Mouse (Mus musculus) lung, postnatal 0 days (tissue): ENCODE results near the gene Sh3rf1. TPM values are rescaled to one million over a fixed set of nuclear protein-coding genes. Genes with fewer than 3 reads are reported as not detected.

Experiments
- ATAC-seq: fragments of 200-750 bp; cut with Nextera tagmentation; 2 replicates; pipeline ENCODE4 v1.8.0; 2017; ENCODE audit warnings: moderate library complexity
- DNase-seq: peaks from one replicate; pipeline ENCODE4 v3.0.0-alpha.2; 2016; ENCODE audit warnings: low spot score
- H3K27ac ChIP-seq: fragments of 300-500 bp; sonication (generic); 2 replicates; pipeline ENCODE4 v1.5.1; 2014; ENCODE audit warnings: antibody characterized with exemption, mild to moderate bottlenecking, low read length, mixed read lengths
- H3K27me3 ChIP-seq: fragments of 300-500 bp; sonication (generic); replicated peaks from 2 replicates; pipeline ENCODE4 v1.6.1; 2014; ENCODE audit warnings: low read length, mixed read lengths; ENCODE audit not compliant: insufficient read depth
- H3K36me3 ChIP-seq: fragments of 300-500 bp; sonication (generic); 2 replicates; pipeline ENCODE4 v1.6.1; 2014; ENCODE audit warnings: low read length, mixed read lengths; ENCODE audit not compliant: insufficient read depth
- H3K4me1 ChIP-seq: fragments of 300-500 bp; sonication (generic); 2 replicates; pipeline ENCODE4 v1.6.1; 2014; ENCODE audit warnings: antibody characterized with exemption, low read depth, low read length, mixed read lengths; ENCODE audit not compliant: insufficient read depth
- H3K4me2 ChIP-seq: fragments of 300-500 bp; sonication (generic); replicated peaks from 2 replicates; pipeline ENCODE4 v1.6.1; 2014; ENCODE audit warnings: low read depth, mild to moderate bottlenecking, low read length, moderate library complexity, mixed read lengths
- H3K4me3 ChIP-seq: fragments of 300-500 bp; sonication (generic); 2 replicates; pipeline ENCODE4 v1.5.1; 2014; ENCODE audit warnings: low read depth, low read length
- H3K9ac ChIP-seq: fragments of 300-500 bp; sonication (generic); replicated peaks from 2 replicates; pipeline ENCODE4 v1.6.1; 2014; ENCODE audit warnings: low read depth, mild to moderate bottlenecking
- H3K9me3 ChIP-seq: fragments of 300-500 bp; sonication (generic); 2 replicates; pipeline ENCODE4 v1.6.1; 2016; ENCODE audit warnings: low read length, mixed read lengths
- CTCF ChIP-seq: IDR thresholded peaks from 2 replicates; pipeline ENCODE4 v1.5.1; 2016; ENCODE audit warnings: antibody characterized with exemption, mild to moderate bottlenecking
- EP300 ChIP-seq: IDR thresholded peaks from 2 replicates; pipeline ENCODE4 v1.6.1; 2016; ENCODE audit warnings: antibody characterized with exemption, mild to moderate bottlenecking, control low read depth
- WGBS: fragments of 180-500 bp; shearing (Covaris S2); extraction: QIAGEN DNeasy Blood & Tissue Kit; methylation state at CpG from one replicate; pipeline ENCODE4 v1.1.7; 2014; 5-methylcytosine and 5-hydroxymethylcytosine counted together
- polyA plus RNA-seq: library from polyadenylated mRNA; unstranded; fragments of >200 nt; fragmentation: Nextera tagmentation; extraction: Ambion mirVana; gene quantifications from 2 replicates; pipeline ENCODE4 v1.2.1, GENCODE M21; 2015

The Sh3rf1 gene
- polyA plus RNA-seq, 1 experiment from 2014 or later = 11.2 TPM

DNA sequence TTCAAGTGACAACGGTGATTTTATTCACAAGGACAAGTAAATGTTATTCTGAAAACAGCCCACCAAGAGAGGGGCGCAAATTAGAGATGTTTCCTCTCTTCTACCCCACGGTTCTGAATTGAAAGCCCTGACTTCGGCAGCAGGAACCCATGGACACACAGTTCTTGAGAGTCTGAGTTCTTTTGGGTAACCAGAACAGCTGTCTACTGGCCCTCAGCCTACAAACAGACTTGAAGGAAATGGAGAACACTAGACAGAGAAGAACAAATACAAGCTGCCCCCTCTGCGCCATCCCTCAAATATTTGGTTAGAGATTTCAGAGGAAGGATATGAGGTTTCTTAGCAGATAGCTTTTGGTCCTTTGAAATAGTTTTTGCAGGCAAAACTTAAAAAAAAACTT lies 52.7 kb downstream of the Sh3rf1 start:
- Histone ChIP-seq H3K27ac (peak overlapping the region; percentile 63; the same call in 1 of the 2 replicates), H3K4me3 (no peak overlapping the region), H3K9ac (no peak overlapping the region), H3K4me1 (peaks cover 35% of the 10 kb centered on the region), H3K27me3 (no peaks in the 10 kb centered on the region), H3K4me2 (peak overlapping the region; percentile 23), H3K9me3 (no peaks in the 10 kb centered on the region), H3K36me3 (no peaks in the 10 kb centered on the region)
- peak; percentile 49; the same call in 1 of the 2 replicates for ATAC-seq
- TF ChIP-seq EP300 (no peak; the same call in 1 of the 2 replicates), CTCF (no peak)
- peak; percentile 74 for DNase-seq
- WGBS = 41% methylated on average over 5 of the region's 5 CpGs

DNA sequence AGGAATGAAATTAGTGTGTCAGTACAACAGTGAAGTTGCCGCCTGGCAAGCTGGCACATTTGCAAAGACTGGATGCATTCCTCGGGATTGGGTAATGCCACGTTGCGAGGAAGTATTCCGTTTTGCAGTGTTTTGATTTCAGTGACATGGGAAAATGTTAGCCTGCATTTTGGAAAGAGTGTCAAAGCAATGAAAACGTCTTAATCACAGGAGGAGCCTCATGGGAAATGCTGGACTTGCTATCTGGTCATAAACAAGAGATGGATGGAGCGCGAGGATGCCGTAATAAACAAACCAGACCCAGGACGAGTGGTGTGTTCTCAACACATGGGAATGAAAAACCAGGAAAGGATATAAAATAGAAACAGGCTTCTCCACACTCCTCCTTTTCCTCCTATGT lies 55.4 kb downstream of the Sh3rf1 start:
- H3K27ac ChIP-seq = no peak overlapping the region
- H3K9me3 ChIP-seq = no peaks in the 10 kb centered on the region
- no peak overlapping the region for H3K4me3 ChIP-seq
- no peak overlapping the region for H3K4me2 ChIP-seq
- H3K9ac ChIP-seq = no peak overlapping the region
- TF ChIP-seq EP300 (no peak), CTCF (no peak)
- H3K27me3 ChIP-seq = no peaks in the 10 kb centered on the region
- H3K4me1 ChIP-seq = peaks cover 38% of the 10 kb centered on the region
- no peaks in the 10 kb centered on the region for H3K36me3 ChIP-seq
- DNase-seq (peak; percentile 57), ATAC-seq (no peak)
- WGBS = 57% methylated on average over 10 of the region's 10 CpGs

DNA sequence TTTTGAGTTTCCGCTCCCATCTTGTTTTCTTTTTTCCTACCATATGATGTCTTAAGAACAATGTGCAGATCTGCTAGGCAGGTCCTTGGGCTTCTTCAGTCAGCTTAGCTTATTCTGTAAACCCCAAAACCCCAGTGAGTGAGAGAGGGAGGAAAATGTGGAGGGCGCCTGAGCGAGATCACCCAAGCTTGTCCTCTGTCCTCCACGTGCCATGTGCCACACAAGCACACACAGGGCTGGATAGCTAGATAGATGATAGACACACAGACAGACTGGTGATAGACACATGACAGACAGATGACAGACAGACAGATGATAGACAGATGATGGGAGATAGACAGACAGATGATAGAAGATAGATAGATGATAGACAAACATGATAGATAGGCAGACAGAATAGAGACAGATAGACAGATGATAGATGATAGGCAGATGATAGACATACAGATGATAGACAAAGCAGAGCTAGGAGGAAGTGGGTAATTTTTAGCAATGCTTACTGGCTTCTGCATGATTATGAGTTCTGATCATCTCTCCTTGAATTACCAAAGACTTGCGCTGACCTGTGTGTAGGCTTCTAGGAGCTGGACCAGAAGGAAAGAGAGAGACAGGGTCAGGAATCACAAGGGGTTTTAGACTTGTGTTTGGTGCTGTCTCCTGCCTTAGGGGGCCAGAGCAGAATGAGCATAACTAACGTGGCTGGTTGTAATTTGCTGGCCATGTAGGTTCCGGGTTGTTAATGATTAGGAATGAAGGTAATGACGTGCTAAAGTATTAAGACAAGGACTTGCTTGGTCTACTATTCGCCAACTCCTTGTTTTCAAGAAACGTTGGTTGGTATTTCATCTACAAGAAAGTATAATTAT lies 58.9 kb downstream of the Sh3rf1 start:
- no peak overlapping the region for H3K9ac ChIP-seq
- no peak overlapping the region for H3K27ac ChIP-seq
- no peaks in the 10 kb centered on the region for H3K9me3 ChIP-seq
- H3K27me3 ChIP-seq = no peaks in the 10 kb centered on the region
- TF ChIP-seq EP300 = no peak
- TF ChIP-seq CTCF = no peak
- DNase-seq (no peak), ATAC-seq (no peak)
- H3K4me2 ChIP-seq = no peak overlapping the region
- H3K4me3 ChIP-seq = no peak overlapping the region
- 57% methylated on average over 10 of the region's 10 CpGs for WGBS
- peaks cover 17% of the 10 kb centered on the region for H3K4me1 ChIP-seq
- H3K36me3 ChIP-seq = no peaks in the 10 kb centered on the region

DNA sequence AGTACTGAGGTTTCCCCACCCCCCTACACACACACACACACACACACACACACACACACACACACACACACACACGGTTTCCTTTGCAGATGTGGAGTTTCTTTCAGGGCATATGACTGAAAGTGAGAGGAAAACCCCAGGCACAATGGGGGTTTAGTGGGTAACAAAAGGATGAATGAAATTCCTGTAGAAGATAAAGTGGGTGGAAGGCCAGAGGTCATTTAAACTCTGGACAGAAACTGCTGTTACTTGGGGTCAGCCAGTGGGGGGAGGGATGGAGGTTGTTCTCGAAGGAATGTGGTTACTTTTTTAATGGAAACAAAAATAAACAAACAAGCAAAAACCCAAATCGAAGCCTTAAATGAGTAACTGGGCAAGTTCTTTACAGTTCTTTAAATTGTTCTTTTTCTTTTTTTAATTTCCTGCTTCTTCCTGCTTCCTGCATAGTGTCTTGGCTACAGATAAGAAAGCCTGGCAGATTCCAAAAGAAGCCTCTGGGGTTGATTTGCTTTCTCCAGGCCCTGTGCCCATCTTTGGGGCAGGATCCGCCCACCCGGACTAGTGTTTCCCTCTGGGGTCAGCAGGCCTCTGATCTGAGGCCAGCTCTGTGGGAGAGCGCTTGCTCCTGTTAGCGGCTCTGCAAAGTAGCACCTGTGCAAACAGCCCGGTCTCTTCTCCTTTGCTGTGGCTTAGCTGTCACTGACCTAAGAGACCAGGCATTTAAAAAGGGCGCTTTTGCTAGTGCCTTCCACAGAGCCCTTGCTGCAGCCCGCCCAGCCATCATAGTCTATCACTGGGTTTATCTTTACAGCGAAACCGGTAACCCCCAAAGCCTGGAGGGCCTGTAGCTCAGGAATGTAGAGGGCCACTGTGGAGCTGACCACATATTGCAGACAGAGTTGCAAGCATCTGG lies 59.8 kb downstream of the Sh3rf1 start:
- DNase-seq (no peak), ATAC-seq (peak; percentile 49)
- no peaks in the 10 kb centered on the region for H3K36me3 ChIP-seq
- H3K4me3 ChIP-seq = no peak overlapping the region
- H3K4me1 ChIP-seq = peaks cover 15% of the 10 kb centered on the region
- TF ChIP-seq EP300 (no peak), CTCF (no peak)
- H3K9ac ChIP-seq = no peak overlapping the region
- no peak overlapping the region for H3K4me2 ChIP-seq
- H3K27ac ChIP-seq = 0 out of 2 replicates have a peak overlapping the region, but pooled peaks have one; percentile 1
- H3K9me3 ChIP-seq = no peaks in the 10 kb centered on the region
- 13% methylated on average over 12 of the region's 12 CpGs for WGBS
- no peaks in the 10 kb centered on the region for H3K27me3 ChIP-seq

DNA sequence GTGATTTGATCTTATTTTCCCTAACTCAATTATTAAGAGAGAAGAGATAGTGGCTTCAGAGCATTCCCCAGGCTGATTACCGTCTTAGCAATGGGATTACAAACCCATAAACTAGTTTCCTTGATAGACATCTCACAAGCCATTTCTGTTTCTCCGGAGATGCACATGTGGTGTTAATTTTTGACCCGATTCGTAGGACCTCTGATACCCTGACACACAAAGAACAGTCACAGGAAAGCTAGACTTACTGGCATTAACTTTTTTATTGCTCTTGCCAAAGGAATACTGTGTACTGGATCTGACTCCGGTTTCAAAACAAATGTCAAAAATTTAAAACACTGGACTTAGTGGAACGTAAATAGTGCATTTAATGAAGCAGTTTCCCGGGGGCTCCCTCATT lies 62.2 kb downstream of the Sh3rf1 start:
- DNase-seq (no peak), ATAC-seq (no peak)
- Histone ChIP-seq H3K27ac (no peak overlapping the region), H3K4me3 (no peak overlapping the region), H3K9me3 (no peaks in the 10 kb centered on the region), H3K4me1 (peaks cover 18% of the 10 kb centered on the region), H3K27me3 (no peaks in the 10 kb centered on the region), H3K4me2 (no peak overlapping the region), H3K9ac (no peak overlapping the region), H3K36me3 (no peaks in the 10 kb centered on the region)
- no peak for TF ChIP-seq CTCF
- no peak for TF ChIP-seq EP300
- WGBS = 60% methylated on average over 7 of the region's 7 CpGs

DNA sequence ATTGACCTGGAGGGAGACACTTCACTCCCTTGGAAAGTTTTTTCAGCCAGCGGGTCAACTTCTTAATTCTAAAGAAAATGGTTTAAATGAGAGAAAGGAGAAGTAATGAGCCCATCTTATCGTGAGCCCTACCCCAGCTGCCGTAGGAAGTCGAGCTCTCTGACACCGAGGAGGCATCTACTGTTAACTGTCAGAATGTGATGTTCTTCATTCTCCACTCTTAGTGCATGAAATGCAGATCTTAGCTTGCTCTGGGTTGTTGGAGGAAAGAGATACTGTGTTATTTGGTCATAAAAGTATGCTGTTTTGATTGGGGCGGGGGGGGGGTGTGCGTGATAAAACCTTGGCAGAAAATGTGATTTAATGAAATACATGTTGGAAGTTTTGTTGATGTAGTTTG lies 62.7 kb downstream of the Sh3rf1 start:
- TF ChIP-seq EP300 (no peak), CTCF (no peak)
- H3K27ac ChIP-seq = no peak overlapping the region
- ATAC-seq (no peak), DNase-seq (no peak)
- H3K4me3 ChIP-seq = no peak overlapping the region
- H3K4me1 ChIP-seq = peaks cover 17% of the 10 kb centered on the region
- no peak overlapping the region for H3K4me2 ChIP-seq
- H3K27me3 ChIP-seq = no peaks in the 10 kb centered on the region
- H3K9me3 ChIP-seq = no peaks in the 10 kb centered on the region
- WGBS = 74% methylated on average over 7 of the region's 7 CpGs
- H3K36me3 ChIP-seq = no peaks in the 10 kb centered on the region
- H3K9ac ChIP-seq = no peak overlapping the region
